Mouse (Mus musculus) midbrain, embryonic 11.5 days (tissue): ENCODE measurements around the gene Scgb2b24. TPM values are rescaled to one million over a fixed set of nuclear protein-coding genes. Genes with fewer than 3 reads are reported as not detected.

ENCODE experiments used
- ATAC-seq: fragments of 200-750 bp; cut with Nextera tagmentation; 2 replicates; pipeline ENCODE4 v1.8.0; 2017; ENCODE audit warnings: moderate TSS enrichment, moderate library complexity; ENCODE audit not compliant: low FRiP score
- DNase-seq: peaks from one replicate; pipeline ENCODE4 v3.0.0; 2015; ENCODE audit warnings: low spot score; ENCODE audit errors: missing footprints
- H3K27ac ChIP-seq: fragments of 300-500 bp; sonication (generic); 2 replicates; pipeline ENCODE4 v1.5.1; 2014; ENCODE audit warnings: low read depth, low read length
- H3K27me3 ChIP-seq: fragments of 300-500 bp; sonication (generic); 2 replicates; pipeline ENCODE4 v1.6.1; 2014; ENCODE audit warnings: mild to moderate bottlenecking, low read length, moderate library complexity, mixed read lengths; ENCODE audit not compliant: control insufficient read depth, insufficient read depth
- H3K36me3 ChIP-seq: fragments of 300-500 bp; sonication (generic); 2 replicates; pipeline ENCODE4 v1.6.1; 2014; ENCODE audit warnings: mild to moderate bottlenecking, low read length, moderate library complexity, mixed read lengths; ENCODE audit not compliant: control insufficient read depth, insufficient read depth
- H3K4me1 ChIP-seq: fragments of 300-500 bp; sonication (generic); 2 replicates; pipeline ENCODE4 v1.6.1; 2014; ENCODE audit warnings: low read length; ENCODE audit not compliant: control insufficient read depth, insufficient read depth
- H3K4me2 ChIP-seq: fragments of 300-500 bp; sonication (generic); 2 replicates; pipeline ENCODE4 v1.6.1; 2014; ENCODE audit warnings: mild to moderate bottlenecking, moderate library complexity
- H3K4me3 ChIP-seq: fragments of 300-500 bp; sonication (generic); 2 replicates; pipeline ENCODE4 v1.5.1; 2014; ENCODE audit warnings: low read depth, low read length
- H3K9ac ChIP-seq: fragments of 300-500 bp; sonication (generic); 2 replicates; pipeline ENCODE4 v1.6.1; 2014; ENCODE audit warnings: low read length
- H3K9me3 ChIP-seq: fragments of 300-500 bp; sonication (generic); 2 replicates; pipeline ENCODE4 v1.6.1; 2016; ENCODE audit warnings: low read length; ENCODE audit not compliant: control insufficient read depth
- WGBS: fragments of 180-500 bp; shearing (Covaris S2); extraction: QIAGEN DNeasy Blood & Tissue Kit; methylation state at CpG from one replicate; pipeline ENCODE4 v1.1.7; 2014; 5-methylcytosine and 5-hydroxymethylcytosine counted together
- polyA plus RNA-seq: library from polyadenylated mRNA; unstranded; fragments of >200 nt; fragmentation: Nextera tagmentation; extraction: Ambion mirVana; gene quantifications from 2 replicates; pipeline ENCODE4 v1.2.1, GENCODE M21; 2014

Gene Scgb2b24
- polyA plus RNA-seq = not detected in 2 replicates

- no peak within 1 kb of the TSS for H3K27ac ChIP-seq
- H3K36me3 ChIP-seq = no peaks in the 10 kb centered on the region; the same call in 1 of the 2 replicates
- no peak within 1 kb of the TSS for H3K4me3 ChIP-seq
- ATAC-seq (no peak), DNase-seq (no peak)
- 85% methylated on average over 2 of the region's 2 CpGs for WGBS
- no peak within 1 kb of the TSS for H3K4me2 ChIP-seq
- H3K27me3 ChIP-seq = no peaks in the 10 kb centered on the region
- no peak within 1 kb of the TSS for H3K9ac ChIP-seq
- H3K4me1 ChIP-seq = no peaks in the 10 kb centered on the region
- peaks cover 33% of the 10 kb centered on the region for H3K9me3 ChIP-seq
These were observed at the start of gene Scgb2b24 for GRCm38 (mm10) chr7:33739212-33739611. Gene Scgb2b24 (minus strand): TSS chr7:33739312.

DNA sequence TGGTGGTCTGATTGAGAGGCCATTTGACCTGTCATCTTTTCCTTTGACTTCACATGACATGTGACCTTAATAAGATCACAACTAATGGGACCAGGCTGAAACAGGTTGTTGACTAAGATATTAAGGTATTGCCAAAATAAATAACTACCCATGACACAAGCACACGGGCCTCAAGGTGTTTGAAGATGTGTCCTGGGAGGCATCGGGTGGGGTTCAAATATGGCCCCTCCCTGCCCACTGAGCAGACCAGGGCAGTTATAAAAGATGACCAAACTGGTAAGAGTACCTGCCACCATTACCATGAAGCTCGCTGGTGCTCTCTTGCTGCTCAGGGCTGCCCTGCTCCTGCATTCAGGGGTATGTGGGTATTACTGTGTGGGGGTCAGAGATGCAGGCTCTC, 4.4 kb upstream of the Scgb2b24 start, which contains the start of gene Scgb1b24:
Gene Scgb1b24, plus strand, starts transcription at position 301 of the 400 bp plus-strand sequence.
- Histone ChIP-seq H3K9ac (no peak within 1 kb of the TSS), H3K27me3 (no peaks in the 10 kb centered on the region), H3K4me1 (no peaks in the 10 kb centered on the region), H3K9me3 (peaks cover 27% of the 10 kb centered on the region), H3K36me3 (no peaks in the 10 kb centered on the region), H3K4me3 (no peak within 1 kb of the TSS), H3K4me2 (no peak within 1 kb of the TSS), H3K27ac (no peak within 1 kb of the TSS)
- ATAC-seq (no peak), DNase-seq (no peak)
- 77% methylated on average over 3 of the region's 3 CpGs for WGBS

GRCm38 (mm10) chr7:33689864-33690263, 49.2 kb downstream of the Scgb2b24 start:
- DNase-seq (no peak), ATAC-seq (no peak)
- H3K27me3 ChIP-seq = no peaks in the 10 kb centered on the region
- WGBS = 29% methylated on average over 1 of the region's 1 CpGs
- H3K4me3 ChIP-seq = no peak overlapping the region
- no peak overlapping the region for H3K27ac ChIP-seq
- no peaks in the 10 kb centered on the region for H3K36me3 ChIP-seq
- peaks cover 13% of the 10 kb centered on the region; the same call in 1 of the 2 replicates for H3K9me3 ChIP-seq
- H3K9ac ChIP-seq = no peak overlapping the region
- H3K4me1 ChIP-seq = no peaks in the 10 kb centered on the region
- H3K4me2 ChIP-seq = no peak overlapping the region

Other genes starting within 250 kb of the Scgb2b24 start
- gene Scgb2b21, start 218.9 kb downstream of the Scgb2b24 start, polyA plus RNA-seq = not detected in 2 replicates
- not detected in 2 replicates for gene Scgb1b24, start 4.5 kb upstream of the Scgb2b24 start, polyA plus RNA-seq
- not detected in 2 replicates for gene Scgb2b26, start 205.7 kb upstream of the Scgb2b24 start, polyA plus RNA-seq